Mouse (Mus musculus) heart, embryonic 11.5 days (tissue): ENCODE data around the gene Tmprss2. TPM values are rescaled to one million over a fixed set of nuclear protein-coding genes. Genes with fewer than 3 reads are reported as not detected.
"Not testable (repeated sequence)": the region's sequence is repeated elsewhere in the genome, so short reads cannot be mapped to it uniquely, and the experiment has no call there.

Experiments used
- ATAC-seq: fragments of 200-750 bp; cut with Nextera tagmentation; replicated peaks from 2 replicates; pipeline ENCODE4 v1.8.0; 2017; ENCODE audit warnings: moderate library complexity; ENCODE audit not compliant: insufficient number of reproducible peaks, low FRiP score, low TSS enrichment
- H3K27ac ChIP-seq: fragments of 300-500 bp; sonication (generic); 2 replicates; pipeline ENCODE4 v1.5.1; 2014; ENCODE audit warnings: mild to moderate bottlenecking, low read depth, low read length
- H3K27me3 ChIP-seq: fragments of 300-500 bp; sonication (generic); 2 replicates; pipeline ENCODE4 v1.6.1; 2014; ENCODE audit warnings: mild to moderate bottlenecking, low read length, mixed read lengths; ENCODE audit not compliant: control insufficient read depth, insufficient read depth
- H3K36me3 ChIP-seq: fragments of 300-500 bp; sonication (generic); 2 replicates; pipeline ENCODE4 v1.6.1; 2014; ENCODE audit warnings: mild to moderate bottlenecking, low read length, moderate library complexity, mixed read lengths; ENCODE audit not compliant: control insufficient read depth, insufficient read depth
- H3K4me1 ChIP-seq: fragments of 300-500 bp; sonication (generic); 2 replicates; pipeline ENCODE4 v1.6.1; 2014; ENCODE audit warnings: low read length; ENCODE audit not compliant: control insufficient read depth, insufficient read depth
- H3K4me2 ChIP-seq: fragments of 300-500 bp; sonication (generic); 2 replicates; pipeline ENCODE4 v1.6.1; 2014; ENCODE audit warnings: mild to moderate bottlenecking, moderate library complexity
- H3K4me3 ChIP-seq: fragments of 300-500 bp; sonication (generic); 2 replicates; pipeline ENCODE4 v1.5.1; 2014; ENCODE audit warnings: low read depth, low read length
- H3K9ac ChIP-seq: fragments of 300-500 bp; sonication (generic); 2 replicates; pipeline ENCODE4 v1.6.1; 2014; ENCODE audit warnings: mild to moderate bottlenecking, low read depth, low read length, moderate library complexity
- H3K9me3 ChIP-seq: fragments of 300-500 bp; sonication (generic); replicated peaks from 2 replicates; pipeline ENCODE4 v1.6.1; 2016; ENCODE audit warnings: low read length; ENCODE audit not compliant: control insufficient read depth
- WGBS: fragments of 180-500 bp; shearing (Covaris S2); extraction: QIAGEN DNeasy Blood & Tissue Kit; methylation state at CpG from one replicate; pipeline ENCODE4 v1.1.7; 2014; ENCODE audit not compliant: insufficient replicate concordance; 5-methylcytosine and 5-hydroxymethylcytosine counted together
- polyA plus RNA-seq: library from polyadenylated mRNA; unstranded; fragments of >200 nt; fragmentation: Nextera tagmentation; extraction: Ambion mirVana; gene quantifications from 2 replicates; pipeline ENCODE4 v1.2.1, GENCODE M21; 2014

Gene Tmprss2
- polyA plus RNA-seq, 1 experiment from 2014 or later: 0.26 TPM

DNA sequence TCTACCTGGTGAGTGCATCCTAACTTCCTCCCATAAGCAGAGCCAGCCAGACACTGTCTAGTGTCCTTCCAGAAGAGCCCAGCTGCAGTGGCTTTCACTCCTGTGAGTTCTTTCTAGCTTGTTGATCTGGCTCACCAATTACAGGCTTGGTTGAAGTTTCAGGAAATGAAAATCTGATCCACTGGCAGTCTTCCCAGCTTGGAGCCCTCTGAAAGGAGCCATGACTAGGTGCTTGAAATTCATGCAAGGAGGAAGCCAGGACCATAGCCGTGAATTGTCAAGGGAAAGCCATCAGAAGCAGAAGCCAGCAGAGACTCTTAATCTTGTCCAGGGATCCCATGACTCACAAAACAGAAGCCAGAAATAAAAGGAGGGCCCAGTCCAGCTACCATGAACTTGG is 8.7 kb downstream of the Tmprss2 start:
- no peaks in the 10 kb centered on the region for H3K4me1 ChIP-seq
- H3K9ac ChIP-seq: no peak overlapping the region
- no peak overlapping the region for H3K4me2 ChIP-seq
- no peaks in the 10 kb centered on the region for H3K36me3 ChIP-seq
- H3K9me3 ChIP-seq: no peaks in the 10 kb centered on the region
- H3K27ac ChIP-seq: no peak overlapping the region
- H3K4me3 ChIP-seq: no peak overlapping the region
- 60% methylated on average over 1 of the region's 1 CpGs for WGBS
- ATAC-seq: no peak
- 0 out of 2 replicates have a peak, but pooled peaks cover 2% of the 10 kb centered on the region for H3K27me3 ChIP-seq

DNA sequence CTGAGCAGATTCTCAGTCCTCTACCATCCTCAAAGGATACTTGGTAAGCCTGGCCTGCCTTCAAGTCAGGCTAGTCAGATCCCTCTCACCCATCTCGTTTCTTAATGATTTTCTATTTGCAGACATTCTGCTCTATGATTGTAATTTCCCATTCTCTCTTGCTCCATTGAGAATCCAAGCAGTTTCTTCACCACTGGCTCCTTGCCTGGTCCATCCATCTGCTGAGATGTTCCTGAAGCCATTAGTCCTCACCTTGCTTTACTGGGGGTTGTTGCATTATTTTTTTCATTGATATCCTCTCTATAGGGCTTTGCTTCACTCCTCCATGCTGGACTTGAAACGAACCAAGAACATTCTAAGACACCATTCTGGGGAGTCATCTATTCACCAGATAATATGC is 10.4 kb downstream of the Tmprss2 start:
- H3K27ac ChIP-seq: no peak overlapping the region
- no peaks in the 10 kb centered on the region for H3K9me3 ChIP-seq
- 0 out of 2 replicates have a peak, but pooled peaks cover 2% of the 10 kb centered on the region for H3K27me3 ChIP-seq
- H3K4me1 ChIP-seq: no peaks in the 10 kb centered on the region
- no peak overlapping the region for H3K4me3 ChIP-seq
- no peak overlapping the region for H3K4me2 ChIP-seq
- no peak for ATAC-seq
- no peaks in the 10 kb centered on the region for H3K36me3 ChIP-seq
- no peak overlapping the region for H3K9ac ChIP-seq
- 63% methylated on average over 2 of the region's 2 CpGs for whole genome bisulfite sequencing

DNA sequence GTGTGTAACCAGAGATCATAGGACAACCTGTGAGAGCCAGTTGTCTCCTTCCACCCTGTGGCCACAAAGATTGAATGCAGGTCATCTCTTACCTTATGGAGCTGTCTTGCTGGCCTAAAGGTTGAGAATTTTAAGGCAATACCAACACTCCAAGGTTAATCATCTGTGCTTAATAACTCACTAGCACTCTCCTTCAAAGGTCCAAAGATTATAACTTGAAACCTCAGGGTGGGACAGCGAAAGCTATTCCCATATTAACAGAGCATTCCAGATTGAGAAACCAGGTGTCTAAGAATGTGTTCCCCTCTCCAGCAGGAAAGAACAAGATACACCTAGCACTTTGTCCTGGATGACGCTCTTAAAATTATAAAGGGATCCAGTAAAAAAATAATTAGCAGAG is 12.9 kb downstream of the Tmprss2 start:
- H3K27me3 ChIP-seq: 0 out of 2 replicates have a peak, but pooled peaks cover 2% of the 10 kb centered on the region
- no peak for ATAC-seq
- H3K9me3 ChIP-seq: no peaks in the 10 kb centered on the region
- no peak overlapping the region for H3K4me2 ChIP-seq
- H3K4me1 ChIP-seq: no peaks in the 10 kb centered on the region
- H3K9ac ChIP-seq: no peak overlapping the region
- no peak overlapping the region for H3K27ac ChIP-seq
- H3K4me3 ChIP-seq: no peak overlapping the region
- H3K36me3 ChIP-seq: no peaks in the 10 kb centered on the region
- 79% methylated on average over 2 of the region's 2 CpGs for WGBS

DNA sequence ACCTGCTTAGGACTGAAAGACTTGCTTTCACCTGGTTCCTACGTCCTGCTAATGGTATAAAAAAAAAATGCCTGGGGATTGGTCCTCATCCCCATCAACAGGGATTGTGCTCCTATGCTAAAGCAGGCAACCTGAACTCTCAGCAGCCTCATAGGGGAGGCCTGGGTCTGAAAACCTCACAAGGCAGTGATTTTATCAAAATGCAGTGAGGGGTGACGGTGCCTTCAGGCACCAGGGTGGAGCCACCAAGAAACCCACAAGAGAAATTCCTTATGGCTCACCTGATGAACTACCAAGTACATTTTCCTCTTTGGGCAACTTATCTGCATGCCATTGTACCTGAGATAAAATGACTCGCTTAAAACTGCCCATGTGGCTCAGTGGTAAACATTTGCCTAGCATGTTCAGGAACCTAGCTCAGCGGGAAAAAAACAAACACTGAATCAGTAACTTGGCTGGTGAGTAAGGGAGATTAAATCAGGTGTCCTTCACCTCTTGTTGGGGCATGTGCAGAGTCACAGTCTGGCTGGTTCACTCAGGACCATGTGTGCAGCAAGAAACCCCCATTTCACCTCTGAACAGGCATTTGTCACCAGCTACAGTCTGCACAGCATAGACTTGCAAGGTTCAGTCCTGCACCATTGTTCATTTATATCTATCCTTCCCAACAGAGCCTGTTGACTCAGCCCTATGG is 17.0 kb downstream of the Tmprss2 start:
- Histone ChIP-seq H3K4me3 (no peak overlapping the region), H3K27me3 (0 out of 2 replicates have a peak, but pooled peaks cover 2% of the 10 kb centered on the region), H3K27ac (no peak overlapping the region), H3K4me1 (no peaks in the 10 kb centered on the region), H3K36me3 (no peaks in the 10 kb centered on the region), H3K9me3 (no peaks in the 10 kb centered on the region), H3K9ac (no peak overlapping the region), H3K4me2 (no peak overlapping the region)
- 60% methylated on average over 4 of the region's 4 CpGs for WGBS
- no peak for ATAC-seq

DNA sequence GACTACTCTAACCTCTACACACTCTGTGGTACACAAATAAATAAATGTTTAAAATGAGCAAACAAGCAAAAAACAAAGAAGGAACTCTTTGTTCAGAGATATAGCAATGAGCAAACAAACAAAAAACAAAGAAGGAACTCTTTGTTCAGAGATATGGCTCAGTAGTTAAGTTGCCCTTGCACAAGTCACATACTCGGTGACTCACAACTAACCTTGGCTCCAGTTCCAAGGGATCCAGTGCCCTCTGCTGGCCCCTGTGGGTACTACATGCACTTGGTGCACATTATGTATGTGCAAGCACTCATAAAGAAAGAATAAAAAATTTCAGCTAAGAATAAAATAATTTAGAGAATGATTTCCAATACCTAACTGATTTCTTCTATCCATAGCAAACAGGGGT is 17.9 kb downstream of the Tmprss2 start:
- Histone ChIP-seq H3K27me3 (no peaks in the 10 kb centered on the region), H3K4me2 (no peak overlapping the region), H3K4me3 (no peak overlapping the region), H3K9me3 (no peaks in the 10 kb centered on the region), H3K27ac (no peak overlapping the region), H3K4me1 (no peaks in the 10 kb centered on the region), H3K9ac (no peak overlapping the region), H3K36me3 (no peaks in the 10 kb centered on the region)
- WGBS: 17% methylated on average over 1 of the region's 1 CpGs
- no peak for ATAC-seq

DNA sequence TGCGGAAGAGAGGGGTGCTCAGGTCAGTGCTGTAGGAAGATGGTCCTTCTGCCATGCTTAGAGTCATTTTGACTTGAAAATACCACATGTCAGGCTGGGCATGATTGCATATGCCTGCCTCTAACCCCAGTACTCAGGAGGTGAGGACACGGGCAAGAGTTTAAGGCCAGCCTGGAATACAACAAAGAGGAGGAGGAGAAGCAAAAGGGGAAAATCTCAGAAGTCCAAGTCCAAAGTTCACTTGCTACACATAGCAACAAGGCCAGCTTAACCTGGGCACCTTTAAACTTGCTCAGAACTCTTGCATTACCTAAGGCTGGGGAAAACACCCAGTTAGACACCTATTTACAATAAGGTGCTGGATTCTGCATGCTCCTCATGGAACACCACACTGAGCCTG is 19.5 kb downstream of the Tmprss2 start:
- no peaks in the 10 kb centered on the region for H3K9me3 ChIP-seq
- no peak overlapping the region for H3K4me2 ChIP-seq
- no peaks in the 10 kb centered on the region for H3K36me3 ChIP-seq
- WGBS: 79% methylated on average over 2 of the region's 2 CpGs
- no peak overlapping the region for H3K9ac ChIP-seq
- no peaks in the 10 kb centered on the region for H3K27me3 ChIP-seq
- no peaks in the 10 kb centered on the region for H3K4me1 ChIP-seq
- no peak for ATAC-seq
- H3K27ac ChIP-seq: no peak overlapping the region
- no peak overlapping the region for H3K4me3 ChIP-seq

DNA sequence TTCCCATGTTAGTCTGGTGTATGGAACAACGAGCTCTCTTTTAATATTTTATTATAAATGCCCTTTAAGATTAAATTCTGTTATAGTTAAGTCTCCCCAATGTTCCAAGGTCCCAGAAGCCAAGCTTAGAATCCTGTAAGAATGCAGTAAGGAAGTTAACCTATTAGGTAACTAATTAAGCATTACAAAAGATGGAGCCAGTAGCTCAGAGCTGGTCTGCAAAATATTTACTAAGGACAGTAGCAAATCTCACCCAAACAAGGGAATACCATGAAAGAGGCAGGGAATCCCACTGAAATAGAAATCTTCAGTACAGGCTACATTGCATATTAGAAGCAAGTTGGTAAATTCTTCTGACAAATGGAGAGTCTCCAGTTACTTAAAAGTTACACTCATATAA is 28.1 kb downstream of the Tmprss2 start:
- not testable (repeated sequence) for ATAC-seq, H3K4me3 ChIP-seq, H3K27me3 ChIP-seq, H3K4me2 ChIP-seq, H3K4me1 ChIP-seq, H3K9ac ChIP-seq, H3K27ac ChIP-seq, H3K36me3 ChIP-seq, H3K9me3 ChIP-seq
- WGBS: 70% methylated on average over 1 of the region's 1 CpGs

DNA sequence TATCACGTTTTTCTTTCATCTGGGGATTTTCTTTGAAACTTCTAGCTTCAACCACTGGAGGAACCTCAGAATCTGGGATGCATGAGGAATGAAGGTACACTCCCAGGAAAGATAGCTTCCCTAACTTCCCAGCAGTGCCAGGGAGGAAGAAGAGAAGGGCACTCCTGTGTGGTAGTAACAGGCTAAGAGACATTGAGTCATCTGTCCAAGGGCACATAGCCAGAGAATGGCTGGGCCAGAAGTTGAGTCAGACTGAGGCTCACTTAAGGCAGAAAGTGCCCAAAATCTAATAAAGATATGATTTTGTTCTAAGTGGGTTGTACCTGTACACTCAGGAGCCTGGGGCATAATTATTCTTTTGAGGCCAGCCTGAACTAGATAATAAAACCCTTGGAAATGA is 41.6 kb downstream of the Tmprss2 start:
- Histone ChIP-seq H3K4me2 (no peak overlapping the region), H3K27me3 (no peaks in the 10 kb centered on the region), H3K9me3 (no peaks in the 10 kb centered on the region), H3K27ac (no peak overlapping the region), H3K4me1 (no peaks in the 10 kb centered on the region), H3K36me3 (no peaks in the 10 kb centered on the region), H3K4me3 (no peak overlapping the region), H3K9ac (no peak overlapping the region)
- ATAC-seq: no peak
- 45% methylated on average over 1 of the region's 1 CpGs for whole genome bisulfite sequencing

DNA sequence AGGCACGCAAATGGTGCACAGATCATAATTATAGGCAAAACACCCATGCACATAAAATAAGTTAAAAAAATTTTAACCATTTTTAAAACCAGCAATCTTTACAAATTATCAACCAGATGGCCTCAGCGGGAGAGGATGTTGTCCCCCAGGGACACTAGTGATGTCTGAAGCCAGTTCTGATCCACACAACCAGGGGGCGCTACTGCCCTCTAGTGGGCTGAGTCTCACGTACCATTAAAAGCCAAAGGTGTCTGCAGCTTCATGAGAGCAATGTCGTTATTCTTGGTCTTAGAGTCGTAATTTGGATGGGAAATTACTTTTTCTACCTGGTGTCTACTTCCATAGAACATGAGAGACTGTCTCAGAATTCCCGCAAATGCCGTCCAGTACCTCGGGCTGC is 42.3 kb downstream of the Tmprss2 start:
- Histone ChIP-seq H3K4me2 (no peak overlapping the region), H3K36me3 (no peaks in the 10 kb centered on the region), H3K9me3 (no peaks in the 10 kb centered on the region), H3K9ac (no peak overlapping the region), H3K27me3 (no peaks in the 10 kb centered on the region), H3K27ac (no peak overlapping the region), H3K4me3 (no peak overlapping the region), H3K4me1 (no peaks in the 10 kb centered on the region)
- ATAC-seq: no peak
- 57% methylated on average over 9 of the region's 9 CpGs for WGBS
